In the genomic region with DNA sequence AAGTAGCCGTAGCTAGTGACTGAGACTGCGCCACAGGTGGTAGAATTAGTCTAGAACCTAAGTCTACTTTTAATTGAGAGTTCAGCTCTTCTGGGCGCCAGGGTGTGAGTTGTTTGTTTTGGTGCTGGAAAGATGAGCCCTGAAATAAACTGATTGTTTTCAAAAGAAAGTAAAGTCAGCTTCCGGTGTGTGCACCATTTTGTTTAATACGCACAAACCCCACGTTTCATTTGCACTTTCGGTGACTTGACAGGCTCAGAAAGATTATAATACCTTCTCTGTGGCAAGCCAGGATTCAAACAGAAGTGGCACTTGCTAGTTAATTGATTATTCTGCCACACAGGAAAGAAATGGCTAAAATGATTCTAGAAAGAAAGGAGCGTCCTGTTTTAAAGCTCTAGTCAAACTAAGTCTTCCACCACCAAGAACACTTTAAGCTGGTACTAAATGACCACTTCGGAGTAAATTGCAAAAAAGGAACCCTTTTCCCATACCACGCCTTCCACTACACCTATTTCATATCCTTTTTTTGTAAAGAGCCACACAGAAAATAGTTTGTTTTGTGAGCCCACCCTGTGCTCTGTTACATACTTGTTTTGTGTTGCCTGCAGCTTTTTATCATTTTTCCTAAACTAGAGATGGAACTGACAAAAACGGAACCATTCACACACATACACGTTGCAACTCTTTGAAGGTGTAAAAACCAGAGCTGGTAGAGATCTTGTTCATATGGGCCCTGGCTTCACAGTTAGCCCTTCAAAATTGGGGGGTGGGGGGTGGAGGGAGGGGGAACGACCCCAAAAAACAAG, we compare ENCODE assay signal across 8 mouse cellular contexts. TPM values are rescaled to one million over a fixed set of nuclear protein-coding genes. Genes with fewer than 3 reads are reported as not detected.
A peak's percentile ranks its signal among the peaks of the same experiment; 100 is the strongest.
DNase-seq lines count a peak whose midpoint lies in the region; ATAC-seq and TF ChIP-seq lines count a peak whose summit lies in the region.

No protein-coding gene starts in this region.

- no peaks in the 10 kb centered on the region for H3K9me3 ChIP-seq in limb, embryonic 14.5 days (ENCODE audit: control insufficient read depth, low read length)
- no peaks in the 10 kb centered on the region for H3K9me3 ChIP-seq in stomach, embryonic 14.5 days (ENCODE audit: control insufficient read depth, low read depth, low read length)

- TF ChIP-seq POLR2A in embryonic fibroblast, embryonic 13.5 days (IDR thresholded peaks at IDR 0.05; ENCODE audit: low read depth, low read length), result no peak
- TF ChIP-seq POLR2A in limb, embryonic 14.5 days (IDR thresholded peaks at IDR 0.05; ENCODE audit: borderline replicate concordance, extremely low read depth, insufficient read depth, insufficient read length), result no peak

- H3K9ac ChIP-seq in limb, embryonic 14.5 days (ENCODE audit: low read depth, low read length, severe bottlenecking), result peak overlapping the region; percentile 70
- peak overlapping the region; percentile 68 for H3K9ac ChIP-seq in stomach, embryonic 14.5 days (replicated peaks; ENCODE audit: low read depth, low read length)

- intact Hi-C loops in gastrocnemius, adult 2 months (cut with DNase I), result no loop called here
- intact Hi-C loops in gastrocnemius, postnatal 36 days (cut with DNase I), result no loop called here

- peak overlapping the region; percentile 100 for H3K27ac ChIP-seq in gastrocnemius, adult 2 months
- no peak overlapping the region for H3K27ac ChIP-seq in embryonic fibroblast, embryonic 13.5 days (ENCODE audit: insufficient read depth, low read length)
- H3K27ac ChIP-seq in limb, embryonic 14.5 days (replicated peaks; ENCODE audit: low read depth, low read length), result peak overlapping the region; percentile 90; the same call in 1 of the 2 replicates
- peak overlapping the region; percentile 81; the same call in 1 of the 2 replicates for H3K27ac ChIP-seq in stomach, embryonic 14.5 days (ENCODE audit: low read length)

- 32% methylated on average over 13 of the region's 13 CpGs for WGBS in limb, embryonic 14.5 days
- 26% methylated on average over 13 of the region's 13 CpGs for WGBS in stomach, embryonic 14.5 days

- H3K4me3 ChIP-seq in gastrocnemius, adult 2 months, result peak overlapping the region; percentile 86
- peak overlapping the region; percentile 98 for H3K4me3 ChIP-seq in embryonic fibroblast, embryonic 13.5 days (ENCODE audit: insufficient read depth, low read length)
- peak overlapping the region; percentile 67 for H3K4me3 ChIP-seq in limb, embryonic 14.5 days (replicated peaks; ENCODE audit: low read length)
- peak overlapping the region; percentile 93 for H3K4me3 ChIP-seq in stomach, embryonic 14.5 days (ENCODE audit: low read depth, low read length)

- H3K27me3 ChIP-seq in limb, embryonic 14.5 days (ENCODE audit: control insufficient read depth, insufficient read depth, low read length), result no peaks in the 10 kb centered on the region
- no peaks in the 10 kb centered on the region for H3K27me3 ChIP-seq in stomach, embryonic 14.5 days (ENCODE audit: control insufficient read depth, insufficient read depth, low read length)

- DNase-seq in gastrocnemius, adult 2 months, result no peak
- no peak for DNase-seq in gastrocnemius, postnatal 36 days
- DNase-seq in A20 (ENCODE audit: low read depth, low spot score), result peak; percentile 73
- no peak for DNase-seq in limb, embryonic 14.5 days (ENCODE audit: low spot score)
- DNase-seq in adrenal gland, adult 2 months, result no peak
- no peak for DNase-seq in right cerebral cortex, adult 2 months (ENCODE audit: low spot score in 2 of 2)

- no peak for ATAC-seq in limb, embryonic 14.5 days (ENCODE audit: low FRiP score, low read depth)
- ATAC-seq in stomach, embryonic 14.5 days (ENCODE audit: insufficient number of reproducible peaks, insufficient read depth, low FRiP score, low read depth), result no peak

- peak overlapping the region; percentile 78 for H3K4me2 ChIP-seq in limb, embryonic 14.5 days (replicated peaks; ENCODE audit: low read depth, low read length, severe bottlenecking)
- H3K4me2 ChIP-seq in stomach, embryonic 14.5 days (replicated peaks; ENCODE audit: low read depth, low read length), result peak overlapping the region; percentile 74

- TF ChIP-seq CTCF in gastrocnemius, adult 2 months (IDR thresholded peaks at IDR 0.05), result no peak; the same call in 1 of the 2 replicates
- TF ChIP-seq CTCF in embryonic fibroblast, embryonic 13.5 days (IDR thresholded peaks at IDR 0.05; ENCODE audit: borderline replicate concordance, insufficient read depth, low read length), result no peak

- 0 out of 2 replicates have a peak, but pooled peaks cover 6% of the 10 kb centered on the region for H3K36me3 ChIP-seq in limb, embryonic 14.5 days (ENCODE audit: control insufficient read depth, insufficient read depth, low read length)
- no peaks in the 10 kb centered on the region for H3K36me3 ChIP-seq in stomach, embryonic 14.5 days (ENCODE audit: control insufficient read depth, insufficient read depth, low read length)

- no peaks in the 10 kb centered on the region; the same call in 1 of the 2 replicates for H3K4me1 ChIP-seq in embryonic fibroblast, embryonic 13.5 days (ENCODE audit: control insufficient read depth, insufficient read depth, low read length)
- H3K4me1 ChIP-seq in limb, embryonic 14.5 days (ENCODE audit: control insufficient read depth, insufficient read depth, low read length), result peaks cover 12% of the 10 kb centered on the region
- H3K4me1 ChIP-seq in stomach, embryonic 14.5 days (ENCODE audit: control insufficient read depth, insufficient read depth, low read length), result no peaks in the 10 kb centered on the region; the same call in 1 of the 2 replicates

RNA-seq across cellular contexts. Expression of a gene that starts 1.0 kb away (rescaled TPM):
- 100 to 1,000 TPM; 340 to 569 TPM for total RNA-seq in gastrocnemius, adult 2 months (2021)
- total RNA-seq in gastrocnemius, postnatal 36 days (2021), result 100 to 1,000 TPM; 351 to 401 TPM
- 101 TPM in 2 replicates for polyA plus RNA-seq in embryonic fibroblast, embryonic 13.5 days (2011; ENCODE audit: insufficient read length, low read depth, missing spikeins)
- polyA plus RNA-seq in limb, embryonic 14.5 days (2012; rRNA removed), result 73.4 and 74.3 TPM in 2 replicates
- 128 and 132 TPM in 2 replicates for polyA plus RNA-seq in limb, embryonic 14.5 days (2014; fragmentation: Nextera tagmentation; extraction: Ambion mirVana)
- polyA plus RNA-seq in stomach, embryonic 14.5 days (2014; fragmentation: Nextera tagmentation; extraction: Ambion mirVana), result 134 and 164 TPM in 2 replicates
- 1,000 to 10,000 TPM in 1 of 2 experiments, 100 to 1,000 TPM in 1; 944 to 1,072 TPM for total RNA-seq in adrenal gland, adult 2 months (2021)
- polyA plus RNA-seq in adrenal gland, adult 2 months (2012; rRNA removed), result 65.7 and 66.9 TPM in 2 replicates

RNA-seq across cellular contexts. Expression of a gene that starts 1.1 kb away (rescaled TPM):
- total RNA-seq in gastrocnemius, adult 2 months (2021), result 100 to 1,000 TPM; 261 to 470 TPM
- 100 to 1,000 TPM; 299 to 336 TPM for total RNA-seq in gastrocnemius, postnatal 36 days (2021)
- 111 and 114 TPM in 2 replicates for polyA plus RNA-seq in embryonic fibroblast, embryonic 13.5 days (2011; ENCODE audit: insufficient read length, low read depth, missing spikeins)
- 63.8 and 84.0 TPM in 2 replicates for polyA plus RNA-seq in limb, embryonic 14.5 days (2012; rRNA removed)
- 123 and 124 TPM in 2 replicates for polyA plus RNA-seq in limb, embryonic 14.5 days (2014; fragmentation: Nextera tagmentation; extraction: Ambion mirVana)
- 116 and 118 TPM in 2 replicates for polyA plus RNA-seq in stomach, embryonic 14.5 days (2014; fragmentation: Nextera tagmentation; extraction: Ambion mirVana)
- 100 to 1,000 TPM; 558 to 581 TPM for total RNA-seq in adrenal gland, adult 2 months (2021)
- polyA plus RNA-seq in adrenal gland, adult 2 months (2012; rRNA removed), result 72.9 and 82.6 TPM in 2 replicates

RNA-seq across cellular contexts. Expression of a gene that starts 49.5 kb away (rescaled TPM):
- total RNA-seq in gastrocnemius, adult 2 months (2021), result not detected
- total RNA-seq in gastrocnemius, postnatal 36 days (2021), result not detected
- not detected in 2 replicates for polyA plus RNA-seq in embryonic fibroblast, embryonic 13.5 days (2011; ENCODE audit: insufficient read length, low read depth, missing spikeins)
- polyA plus RNA-seq in limb, embryonic 14.5 days (2012; rRNA removed), result 0.14 and 0.24 TPM in 2 replicates
- 0.22 TPM in 1 of 2 replicates, not detected in the other for polyA plus RNA-seq in limb, embryonic 14.5 days (2014; fragmentation: Nextera tagmentation; extraction: Ambion mirVana)
- polyA plus RNA-seq in stomach, embryonic 14.5 days (2014; fragmentation: Nextera tagmentation; extraction: Ambion mirVana), result 0.59 and 0.81 TPM in 2 replicates
- not detected for total RNA-seq in adrenal gland, adult 2 months (2021)
- polyA plus RNA-seq in adrenal gland, adult 2 months (2012; rRNA removed), result not detected in 2 replicates

RNA-seq across cellular contexts. Expression of a gene that starts 50.1 kb away (rescaled TPM):
- not detected for total RNA-seq in gastrocnemius, adult 2 months (2021)
- not detected for total RNA-seq in gastrocnemius, postnatal 36 days (2021)
- polyA plus RNA-seq in embryonic fibroblast, embryonic 13.5 days (2011; ENCODE audit: insufficient read length, low read depth, missing spikeins), result not detected in 2 replicates
- not detected in 2 replicates for polyA plus RNA-seq in limb, embryonic 14.5 days (2012; rRNA removed)
- not detected in 2 replicates for polyA plus RNA-seq in limb, embryonic 14.5 days (2014; fragmentation: Nextera tagmentation; extraction: Ambion mirVana)
- polyA plus RNA-seq in stomach, embryonic 14.5 days (2014; fragmentation: Nextera tagmentation; extraction: Ambion mirVana), result not detected in 2 replicates
- not detected for total RNA-seq in adrenal gland, adult 2 months (2021)
- polyA plus RNA-seq in adrenal gland, adult 2 months (2012; rRNA removed), result not detected in 2 replicates

RNA-seq across cellular contexts. Expression of a gene that starts 51.1 kb away (rescaled TPM):
- not detected for total RNA-seq in gastrocnemius, adult 2 months (2021)
- total RNA-seq in gastrocnemius, postnatal 36 days (2021), result not detected
- polyA plus RNA-seq in embryonic fibroblast, embryonic 13.5 days (2011; ENCODE audit: insufficient read length, low read depth, missing spikeins), result 1.9 and 2.6 TPM in 2 replicates
- polyA plus RNA-seq in limb, embryonic 14.5 days (2012; rRNA removed), result 1.2 and 1.6 TPM in 2 replicates
- 0.56 and 0.97 TPM in 2 replicates for polyA plus RNA-seq in limb, embryonic 14.5 days (2014; fragmentation: Nextera tagmentation; extraction: Ambion mirVana)
- polyA plus RNA-seq in stomach, embryonic 14.5 days (2014; fragmentation: Nextera tagmentation; extraction: Ambion mirVana), result 0.19 and 0.34 TPM in 2 replicates
- under 1 TPM in 1 of 2 experiments, not detected in 1; 0.10 TPM for total RNA-seq in adrenal gland, adult 2 months (2021)
- 0.11 TPM in 1 of 2 replicates, not detected in the other for polyA plus RNA-seq in adrenal gland, adult 2 months (2012; rRNA removed)
